Mouse (Mus musculus): ENCODE data around the gene Sgpp1. TPM values are rescaled to one million over a fixed set of nuclear protein-coding genes. Genes with fewer than 3 reads are reported as not detected.
"Not testable (repeated sequence)": the region's sequence is repeated elsewhere in the genome, so short reads cannot be mapped to it uniquely, and the experiment has no call there.

Gene Sgpp1
- total RNA-seq, 2 experiments from 2014 or later, result 18.2 to 19.9 TPM

GRCm38 (mm10) chr12:75702084-75702738 is 33.3 kb downstream of the Sgpp1 start:
- no peak for DNase-seq (ENCODE audit: low spot score)
- intact Hi-C loops (cut with DNase I), result no loop called here

- intact Hi-C loops (cut with DNase I), result no loop called here
- no peak for DNase-seq (ENCODE audit: low spot score)
These were observed 34.1 kb downstream of the Sgpp1 start for GRCm38 (mm10) chr12:75701173-75702083.

DNA sequence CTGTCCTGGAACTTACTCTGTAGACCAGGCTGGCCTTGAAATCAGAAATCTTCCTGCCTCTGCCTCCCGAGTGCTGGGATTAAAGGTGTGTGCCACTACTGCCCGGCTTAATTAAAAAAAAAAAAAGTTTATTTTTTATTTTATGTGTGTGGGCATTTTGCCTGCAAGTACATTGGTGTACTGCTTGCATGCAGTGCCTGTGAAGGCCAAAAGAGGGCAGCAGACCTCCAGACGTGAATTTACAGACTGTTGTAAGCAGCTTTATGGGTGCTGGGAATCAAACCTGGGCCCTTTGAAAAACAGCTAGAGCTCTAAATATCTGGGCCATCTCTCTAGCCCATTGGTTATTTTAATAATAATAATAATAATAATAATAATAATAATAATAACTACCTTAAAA is 36.8 kb downstream of the Sgpp1 start:
- no peak for DNase-seq (ENCODE audit: low spot score)
- intact Hi-C loops (cut with DNase I), result no loop called here

GRCm38 (mm10) chr12:75695845-75696244 is 39.7 kb downstream of the Sgpp1 start:
- intact Hi-C loops (cut with DNase I); DNase-seq (ENCODE audit: low spot score): not testable (repeated sequence)

DNA sequence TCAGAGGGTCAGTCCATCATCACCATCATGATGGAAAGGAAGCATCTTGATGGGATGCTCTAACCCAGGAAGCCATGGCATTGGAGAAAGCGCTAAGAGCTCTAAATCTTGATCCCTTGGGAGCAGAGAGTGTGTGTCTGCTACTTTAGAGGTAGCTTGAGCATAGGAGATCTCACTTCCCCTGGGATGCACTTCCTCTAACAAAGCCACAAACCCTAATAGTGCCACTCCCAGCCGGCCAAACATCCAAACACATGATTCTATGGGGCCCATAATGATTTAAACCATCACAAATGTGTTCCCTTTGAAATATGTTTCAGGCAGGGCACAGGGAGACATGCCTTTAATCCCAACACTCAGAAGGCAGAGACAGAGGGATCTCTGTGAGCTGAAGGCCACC is 46.5 kb downstream of the Sgpp1 start:
- DNase-seq (ENCODE audit: low spot score), result no peak
- intact Hi-C loops (cut with DNase I), result no loop called here

DNA sequence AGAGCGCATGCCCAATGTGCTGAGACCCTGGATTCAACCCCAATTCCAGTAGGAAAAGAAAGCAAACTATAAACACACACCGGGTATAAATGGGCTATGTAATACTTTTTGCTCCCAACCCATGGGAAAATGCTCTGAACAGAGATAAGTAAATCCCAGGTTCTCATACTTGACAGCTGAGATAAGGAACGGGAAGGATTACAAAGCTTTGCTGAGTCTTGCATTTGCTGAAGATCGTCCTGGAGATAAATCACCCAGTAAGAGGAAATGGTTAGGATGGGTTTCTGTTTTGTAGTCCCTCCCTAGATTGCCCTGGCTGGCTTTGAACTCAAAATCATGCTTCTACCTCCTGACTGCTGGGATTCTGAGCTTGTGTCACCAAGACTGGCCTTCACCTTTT is 48.2 kb downstream of the Sgpp1 start:
- no peak for DNase-seq (ENCODE audit: low spot score)
- intact Hi-C loops (cut with DNase I), result no loop called here

- intact Hi-C loops (cut with DNase I); DNase-seq (ENCODE audit: low spot score): not testable (repeated sequence)
These were observed 51.5 kb downstream of the Sgpp1 start for GRCm38 (mm10) chr12:75684026-75684425.

- intact Hi-C loops (cut with DNase I), result no loop called here
- DNase-seq (ENCODE audit: low spot score), result no peak
These were observed 51.9 kb downstream of the Sgpp1 start for GRCm38 (mm10) chr12:75683598-75683997.

DNA sequence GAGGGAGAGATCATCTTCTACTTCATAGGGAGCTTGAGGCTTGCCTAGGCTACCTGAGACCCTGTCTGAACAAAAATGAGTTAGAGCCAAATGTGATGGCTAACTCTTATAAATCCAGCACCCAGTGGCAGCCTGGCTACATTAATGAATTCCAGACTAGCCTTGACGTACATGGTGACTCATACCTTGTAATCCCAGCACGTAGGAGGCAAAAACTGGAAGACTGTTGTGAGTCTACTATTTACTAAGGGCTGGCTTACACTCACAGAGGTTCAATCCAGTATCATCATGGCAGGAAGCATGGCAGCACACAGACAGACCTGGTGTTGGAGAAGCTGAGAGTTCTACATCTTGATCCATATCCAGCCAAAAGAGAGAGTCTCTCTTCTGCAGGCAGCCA is 52.7 kb downstream of the Sgpp1 start:
- intact Hi-C loops (cut with DNase I), result no loop called here
- DNase-seq (ENCODE audit: low spot score), result no peak

GRCm38 (mm10) chr12:75681101-75681500 is 54.4 kb downstream of the Sgpp1 start:
- intact Hi-C loops (cut with DNase I), result no loop called here
- DNase-seq (ENCODE audit: low spot score), result no peak

- no peak for DNase-seq (ENCODE audit: low spot score)
- intact Hi-C loops (cut with DNase I), result no loop called here
These were observed 57.1 kb downstream of the Sgpp1 start for GRCm38 (mm10) chr12:75678393-75678792.

GRCm38 (mm10) chr12:75672630-75673029 is 62.9 kb downstream of the Sgpp1 start:
- intact Hi-C loops (cut with DNase I), result loop anchor here (5.0 kb wide), 1 partner anchor 60 kb away; no protein-coding TSS in a partner anchor

GRCm38 (mm10) chr12:75671759-75672315 is 63.7 kb downstream of the Sgpp1 start:
- intact Hi-C loops (cut with DNase I), result loop anchor here (5.0 kb wide), 1 partner anchor 60 kb away; no protein-coding TSS in a partner anchor
- DNase-seq (ENCODE audit: low spot score), result no peak

More at GRCm38 (mm10) chr12:75672630-75673029, 62.9 kb downstream of the Sgpp1 start:
- no peak for DNase-seq (ENCODE audit: low spot score)

- intact Hi-C loops (cut with DNase I), result loop anchor here (5.0 kb wide), 1 partner anchor 62 kb away; no protein-coding TSS in a partner anchor
- DNase-seq (ENCODE audit: low spot score), result no peak
These were observed 64.9 kb downstream of the Sgpp1 start for GRCm38 (mm10) chr12:75670611-75671010.

DNA sequence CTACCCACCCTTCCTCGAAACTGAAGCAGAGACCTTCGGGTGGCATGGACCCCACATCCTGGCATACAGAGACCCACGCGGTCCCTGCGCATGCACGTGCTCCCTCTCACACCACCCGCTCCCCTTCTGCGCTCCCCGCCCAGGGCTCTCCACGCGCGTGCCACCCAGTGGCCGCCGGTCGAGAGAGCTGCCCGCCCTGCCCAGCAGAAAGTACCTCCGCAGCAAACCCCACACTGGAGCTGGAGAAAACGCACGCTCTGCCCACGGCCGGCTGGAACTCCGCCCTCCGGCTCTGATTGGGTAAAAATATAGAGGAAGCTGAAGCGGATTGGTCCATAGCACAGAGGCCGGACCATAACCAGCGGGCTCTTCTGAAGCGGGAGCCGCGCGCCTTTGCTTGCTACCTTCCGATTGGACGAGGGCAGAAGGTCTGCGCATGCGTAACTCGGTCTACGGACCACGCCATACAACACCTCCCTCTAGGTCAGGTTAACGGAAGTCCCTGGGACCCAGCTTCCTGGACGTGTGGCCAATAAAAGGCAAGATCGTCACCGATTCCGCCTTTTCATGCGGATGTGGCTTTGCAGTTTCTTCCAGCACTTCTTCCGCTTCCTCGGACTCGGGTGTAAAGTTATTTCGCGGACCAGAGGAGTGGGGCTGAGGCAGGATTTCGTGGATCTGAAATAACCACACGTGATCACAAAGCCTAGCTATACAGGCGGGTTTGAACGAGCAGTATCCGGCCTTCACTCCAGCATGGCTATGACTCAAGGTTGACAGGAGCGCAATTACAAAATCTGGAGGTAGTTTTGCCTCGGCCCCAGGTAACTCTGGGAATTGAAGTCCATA is 66.0 kb downstream of the Sgpp1 start, which contains the start of gene Wdr89:
Gene Wdr89 (minus strand): TSS at position 280 of the 849 bp plus-strand sequence.
- DNase-seq (ENCODE audit: low spot score), result peak; percentile 99
- intact Hi-C loops (cut with DNase I), result loop anchor here (2.0 to 5.0 kb wide), 3 partner anchors 63 to 103 kb away; partner anchors contain the start of gene Ppp2r5e

DNA sequence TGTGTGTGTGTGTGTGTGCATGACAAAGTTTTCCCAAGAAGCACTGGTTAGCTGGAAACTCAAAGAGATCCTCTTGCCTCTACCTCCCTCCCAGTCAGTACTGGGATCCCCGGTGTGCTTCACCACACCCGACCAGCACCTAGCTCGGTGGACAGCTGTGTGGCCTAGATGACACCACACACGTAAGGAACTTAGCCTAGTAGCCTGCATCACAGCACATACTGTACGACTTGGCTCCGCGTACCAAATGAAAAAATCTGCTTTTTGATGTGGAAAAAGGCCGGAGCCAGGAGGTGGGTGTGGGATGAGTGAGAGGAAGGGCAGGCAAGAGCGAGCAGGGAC is 66.6 kb downstream of the Sgpp1 start:
- intact Hi-C loops (cut with DNase I), result loop anchor here (2.0 to 5.0 kb wide), 2 partner anchors 72 to 103 kb away; partner anchors contain the start of gene Ppp2r5e
- DNase-seq (ENCODE audit: low spot score), result no peak

DNA sequence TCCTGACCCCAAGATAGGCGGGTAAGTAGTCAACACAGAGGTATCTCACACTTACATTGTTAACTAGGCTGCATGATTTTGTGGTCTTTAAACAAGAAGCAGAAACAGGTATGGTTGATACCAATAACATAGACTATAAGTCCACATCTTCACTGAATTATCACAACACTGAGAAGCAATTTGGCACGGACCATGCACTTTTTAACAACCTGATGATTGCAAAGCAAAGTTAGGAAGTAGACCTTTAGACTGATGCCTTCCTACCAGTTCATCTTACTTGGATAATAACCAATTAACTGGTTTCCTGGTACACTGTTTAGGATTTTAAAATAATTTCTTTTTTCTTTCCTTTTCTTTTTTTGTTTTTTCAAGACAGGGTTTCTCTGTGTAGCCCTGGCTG is 67.3 kb downstream of the Sgpp1 start:
- intact Hi-C loops (cut with DNase I), result loop anchor here (2.0 to 5.0 kb wide), 2 partner anchors 71 to 104 kb away; partner anchors contain the start of gene Ppp2r5e
- DNase-seq (ENCODE audit: low spot score), result no peak

GRCm38 (mm10) chr12:75666939-75667338 is 68.6 kb downstream of the Sgpp1 start:
- no peak for DNase-seq (ENCODE audit: low spot score)
- intact Hi-C loops (cut with DNase I), result loop anchor here (5.0 kb wide), 1 partner anchor 105 kb away; no protein-coding TSS in a partner anchor

- intact Hi-C loops (cut with DNase I), result no loop called here
- DNase-seq (ENCODE audit: low spot score), result no peak
These were observed 71.1 kb downstream of the Sgpp1 start for GRCm38 (mm10) chr12:75664516-75664810.

Data from heart, postnatal 25 days (tissue).